Mouse (Mus musculus) heart, postnatal 0 days (tissue): Measurements from ENCODE around the gene Gm21897.

ENCODE experiments used
- CTCF ChIP-seq: IDR thresholded peaks from 2 replicates; pipeline ENCODE4 v1.5.1; 2016; ENCODE audit warnings: antibody characterized with exemption, control low read depth, low read depth
- EP300 ChIP-seq: IDR thresholded peaks from 2 replicates; pipeline ENCODE4 v1.6.1; 2016; ENCODE audit warnings: antibody characterized with exemption, low read depth

DNA sequence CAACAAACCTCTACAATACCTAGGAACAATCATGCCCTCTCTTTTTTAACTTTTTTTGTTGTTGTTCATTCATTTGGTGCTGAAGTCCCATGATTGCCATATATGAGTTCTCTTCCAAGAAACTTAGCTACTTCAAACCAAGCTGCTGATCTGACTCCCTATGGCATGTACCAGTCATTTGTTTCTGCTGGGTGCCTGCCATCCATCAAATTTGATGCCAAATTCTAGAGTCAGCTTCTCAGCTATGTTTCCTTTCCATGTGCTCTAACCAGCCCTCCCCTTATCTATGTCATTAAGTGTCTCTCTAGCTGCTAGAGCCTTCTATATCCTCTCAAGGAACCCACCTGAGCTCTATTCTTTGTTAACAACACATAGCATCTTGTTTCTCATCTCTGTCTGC is 39.8 kb upstream of the Gm21897 start:
- TF ChIP-seq CTCF (no peak), EP300 (no peak)
